Mouse (Mus musculus) MEL (cell line): Measurements from ENCODE around the gene Clasrp. TPM values are rescaled to one million over a fixed set of nuclear protein-coding genes. Genes with fewer than 3 reads are reported as not detected.

Experiments used
- DNase-seq: peaks from one replicate; pipeline ENCODE4 v3.0.0; 2011; ENCODE audit warnings: low read depth, low spot score
- H3K27ac ChIP-seq: 2 replicates; pipeline ENCODE4 v1.5.1; 2012; ENCODE audit warnings: low read depth, mild to moderate bottlenecking, control low read depth, low read length, moderate library complexity; ENCODE audit not compliant: control insufficient read depth
- H3K27me3 ChIP-seq, 2 experiments: fragments of 150-350 bp in 1 of 2; sonication (generic) in 1 of 2; 2 replicates each; pipeline ENCODE4 v1.6.1; 2012; ENCODE audit warnings: low read length in 2 of 2, mild to moderate bottlenecking in 2 of 2, improper control_type of control experiment in 1 of 2, moderate library complexity in 1 of 2; ENCODE audit not compliant: insufficient read depth in 2 of 2, control insufficient read depth in 1 of 2
- H3K36me3 ChIP-seq, 2 experiments: 2 replicates each; pipeline ENCODE4 v1.6.1; 2012 to 2014; ENCODE audit warnings: low read length in 2 of 2, improper control_type of control experiment in 1 of 2, inconsistent platforms in 1 of 2, mild to moderate bottlenecking in 1 of 2; ENCODE audit not compliant: insufficient read depth in 2 of 2, control insufficient read depth in 1 of 2
- H3K4me1 ChIP-seq, 2 experiments: fragments of 150-350 bp in 1 of 2; sonication (generic) in 1 of 2; 2 replicates each; pipeline ENCODE4 v1.6.1; 2012; ENCODE audit warnings: low read length in 2 of 2, improper control_type of control experiment in 1 of 2, mild to moderate bottlenecking in 1 of 2; ENCODE audit not compliant: insufficient read depth in 2 of 2, control insufficient read depth in 1 of 2
- H3K4me3 ChIP-seq, 2 experiments: fragments of 150-350 bp in 1 of 2; sonication (generic) in 1 of 2; 2 replicates each; pipeline ENCODE4 v1.5.1; 2012; ENCODE audit warnings: low read depth in 2 of 2, low read length in 2 of 2, mild to moderate bottlenecking in 2 of 2, moderate library complexity in 2 of 2, control low read depth in 1 of 2, improper control_type of control experiment in 1 of 2; ENCODE audit not compliant: control insufficient read depth in 1 of 2, insufficient read depth in 1 of 2
- H3K79me2 ChIP-seq: 2 replicates; pipeline ENCODE4 v1.6.1; 2012; ENCODE audit warnings: mild to moderate bottlenecking, low read length, moderate library complexity; ENCODE audit not compliant: control insufficient read depth, poor library complexity, insufficient read depth
- H3K9ac ChIP-seq: 2 replicates; pipeline ENCODE4 v1.6.1; 2012; ENCODE audit warnings: low read depth, mild to moderate bottlenecking, control low read depth, low read length, moderate library complexity; ENCODE audit not compliant: control insufficient read depth, poor library complexity, severe bottlenecking
- H3K9me3 ChIP-seq: fragments of 150-350 bp; sonication (generic); replicated peaks from 2 replicates; pipeline ENCODE4 v1.6.1; 2012; ENCODE audit warnings: mild to moderate bottlenecking, low read length, improper control_type of control experiment, moderate library complexity; ENCODE audit not compliant: insufficient read depth
- BHLHE40 ChIP-seq: IDR thresholded peaks from 2 replicates; pipeline ENCODE4 v1.6.1; 2012; ENCODE audit warnings: low read depth, mild to moderate bottlenecking, inconsistent platforms, low read length, improper control_type of control experiment, borderline replicate concordance
- CTCF ChIP-seq, 3 experiments: IDR thresholded peaks in 2 of 3; conservative IDR thresholded peaks in 1 of 3; 2 replicates each; pipeline ENCODE4 v1.5.1; 2011 to 2012; ENCODE audit warnings: low read length in 3 of 3, low read depth in 2 of 3, mild to moderate bottlenecking in 2 of 3, improper control_type of control experiment in 1 of 3, inconsistent platforms in 1 of 3, mixed read lengths in 1 of 3, moderate library complexity in 1 of 3; ENCODE audit not compliant: control insufficient read depth in 1 of 3, insufficient read depth in 1 of 3, poor library complexity in 1 of 3, severe bottlenecking in 1 of 3
- E2F4 ChIP-seq: IDR thresholded peaks from 2 replicates; pipeline ENCODE4 v1.6.1; 2011; ENCODE audit warnings: low read depth, low read length, improper control_type of control experiment, borderline replicate concordance
- EP300 ChIP-seq, 2 experiments: IDR thresholded peaks; 2 replicates each; pipeline ENCODE4 v1.6.1; 2011; ENCODE audit warnings: improper control_type of control experiment in 2 of 2, low read length in 2 of 2, low read depth in 1 of 2, mild to moderate bottlenecking in 1 of 2
- ETS1 ChIP-seq: IDR thresholded peaks from 2 replicates; pipeline ENCODE4 v1.6.1; 2012; ENCODE audit warnings: low read depth, mild to moderate bottlenecking, inconsistent platforms, low read length, improper control_type of control experiment, moderate library complexity
- JUND ChIP-seq: IDR thresholded peaks from 2 replicates; pipeline ENCODE4 v1.6.1; 2011; ENCODE audit warnings: low read depth, mild to moderate bottlenecking, improper control_type of control experiment, low read length
- KAT2A ChIP-seq: conservative IDR thresholded peaks from 2 replicates; pipeline ENCODE4 v1.6.1; 2012; ENCODE audit warnings: low read depth, low read length, improper control_type of control experiment, inconsistent platforms
- MAX ChIP-seq: IDR thresholded peaks from 2 replicates; pipeline ENCODE4 v1.6.1; 2011; ENCODE audit warnings: low read length, improper control_type of control experiment
- MAZ ChIP-seq: IDR thresholded peaks from 2 replicates; pipeline ENCODE4 v1.6.1; 2012; ENCODE audit warnings: low read depth, mild to moderate bottlenecking, inconsistent platforms, low read length, improper control_type of control experiment
- MEF2A ChIP-seq: IDR thresholded peaks from 2 replicates; pipeline ENCODE4 v1.6.1; 2014; ENCODE audit warnings: low read depth, mild to moderate bottlenecking, inconsistent platforms, low read length, improper control_type of control experiment; ENCODE audit not compliant: poor library complexity, insufficient replicate concordance, severe bottlenecking; ENCODE audit errors: extremely low read depth
- MYB ChIP-seq: IDR thresholded peaks from 2 replicates; pipeline ENCODE4 v1.6.1; 2011; ENCODE audit warnings: mild to moderate bottlenecking, low read depth, low read length, improper control_type of control experiment
- POLR2AphosphoS2 ChIP-seq: IDR thresholded peaks from 2 replicates; pipeline ENCODE4 v1.6.1; 2011; ENCODE audit warnings: low read length, improper control_type of control experiment
- RCOR1 ChIP-seq: IDR thresholded peaks from 2 replicates; pipeline ENCODE4 v1.6.1; 2012; ENCODE audit warnings: low read depth, mild to moderate bottlenecking, inconsistent platforms, low read length, improper control_type of control experiment
- SIN3A ChIP-seq: IDR thresholded peaks from 2 replicates; pipeline ENCODE4 v1.6.1; 2012; ENCODE audit warnings: low read length, improper control_type of control experiment, inconsistent platforms
- TBP ChIP-seq: IDR thresholded peaks from 2 replicates; pipeline ENCODE4 v1.8.0; 2011; ENCODE audit warnings: low read depth, low read length, improper control_type of control experiment
- TCF12 ChIP-seq: IDR thresholded peaks from 2 replicates; pipeline ENCODE4 v1.6.1; 2014; ENCODE audit warnings: low read depth, mild to moderate bottlenecking, inconsistent platforms, low read length, improper control_type of control experiment, moderate library complexity
- UBTF ChIP-seq: IDR thresholded peaks from 2 replicates; pipeline ENCODE4 v1.6.1; 2012; ENCODE audit warnings: low read depth, mild to moderate bottlenecking, inconsistent platforms, low read length, improper control_type of control experiment, moderate library complexity, borderline replicate concordance; ENCODE audit not compliant: insufficient read depth
- USF1 ChIP-seq: IDR thresholded peaks from 2 replicates; pipeline ENCODE4 v1.6.1; 2014; ENCODE audit warnings: low read depth, mild to moderate bottlenecking, inconsistent platforms, low read length, improper control_type of control experiment, moderate library complexity
- ZC3H11A ChIP-seq: IDR thresholded peaks from 2 replicates; pipeline ENCODE4 v1.6.1; 2012; ENCODE audit warnings: low read depth, mild to moderate bottlenecking, inconsistent platforms, low read length, improper control_type of control experiment
- ZNF384 ChIP-seq: IDR thresholded peaks from 2 replicates; pipeline ENCODE4 v1.6.1; 2012; ENCODE audit warnings: low read depth, mild to moderate bottlenecking, inconsistent platforms, low read length, improper control_type of control experiment
- polyA plus RNA-seq, 2 experiments: library from polyadenylated mRNA; stranded (reverse) in 1 of 2; unstranded in 1 of 2; fragments of >175 nt in 1 of 2; fragments of >200 nt in 1 of 2; gene quantifications; 2 replicates each; pipeline versions ENCODE4 v1.2.1 to v1.2.4; 2012; ENCODE audit warnings: low replicate concordance in 2 of 2, low read depth in 1 of 2; ENCODE audit not compliant: insufficient read length in 2 of 2, insufficient read depth in 1 of 2, missing spikeins in 1 of 2
- total RNA-seq: library from RNA; depleted of rRNA; stranded (reverse); fragments of 300-350 nt; gene quantifications from 2 replicates; pipeline ENCODE4 v1.2.3, GENCODE M21; 2012

Clasrp gene
- total and polyA plus RNA-seq, 3 experiments, result 31.1 to 62.2 TPM; not detected in 1

- TF ChIP-seq KAT2A (no peak; the same call in 1 of the 2 replicates), USF1 (no peak), EP300 (IDR thresholded peaks at IDR 0.05; ENCODE audit: low read depth in 1 of 2, low read length in 2 of 2) (0 out of 4 replicates have a peak, but pooled peaks of 1 of the 2 experiments have one; percentile 11), TBP (peak; percentile 65; the same call in 1 of the 2 replicates), SIN3A (peak; percentile 78; the same call in 1 of the 2 replicates)
These were observed 42.3 kb downstream of the Clasrp start (continued) for GRCm38 (mm10) chr7:19561765-19562642.

- peaks cover 9 to 36% of the 10 kb centered on the region in 2 experiments; a peak in 3 of 4 replicates for H3K4me1 ChIP-seq
- H3K9me3 ChIP-seq, result no peaks in the 10 kb centered on the region
- peaks cover under 1 to 26% of the 10 kb centered on the region in 2 experiments; a peak in 2 of 4 replicates for H3K36me3 ChIP-seq
- peaks cover 53% of the 10 kb centered on the region for H3K79me2 ChIP-seq
- no peaks in the 10 kb centered on the region for H3K27me3 ChIP-seq
- peak overlapping the region; percentile 96 for H3K27ac ChIP-seq
- TF ChIP-seq ZNF384 (no peak), EP300 (IDR thresholded peaks at IDR 0.05; ENCODE audit: low read depth in 1 of 2, low read length in 2 of 2) (no peak), MYB (no peak), KAT2A (no peak), MEF2A (no peak), BHLHE40 (no peak), RCOR1 (no peak), UBTF (no peak), TCF12 (no peak), E2F4 (no peak), JUND (no peak), MAX (no peak), POLR2AphosphoS2 (no peak), SIN3A (no peak), CTCF (IDR thresholded peaks at IDR 0.05 in 2 of 3, conservative IDR thresholded peaks at IDR 0.05 in 1 of 3; ENCODE audit: control insufficient read depth in 1 of 3, insufficient read depth in 1 of 3, low read depth in 2 of 3, low read length in 3 of 3, poor library complexity in 1 of 3, severe bottlenecking in 1 of 3) (no peak), ETS1 (no peak), MAZ (no peak), ZC3H11A (no peak)
- H3K4me3 ChIP-seq, result peak overlapping the region; percentile 60 to 98
- peak; percentile 49 for DNase-seq
- H3K9ac ChIP-seq, result peak overlapping the region; percentile 98
These were observed 42.9 kb downstream of the Clasrp start for GRCm38 (mm10) chr7:19561431-19561764.
